Mouse (Mus musculus): ENCODE results near the gene Esm1.

DNA sequence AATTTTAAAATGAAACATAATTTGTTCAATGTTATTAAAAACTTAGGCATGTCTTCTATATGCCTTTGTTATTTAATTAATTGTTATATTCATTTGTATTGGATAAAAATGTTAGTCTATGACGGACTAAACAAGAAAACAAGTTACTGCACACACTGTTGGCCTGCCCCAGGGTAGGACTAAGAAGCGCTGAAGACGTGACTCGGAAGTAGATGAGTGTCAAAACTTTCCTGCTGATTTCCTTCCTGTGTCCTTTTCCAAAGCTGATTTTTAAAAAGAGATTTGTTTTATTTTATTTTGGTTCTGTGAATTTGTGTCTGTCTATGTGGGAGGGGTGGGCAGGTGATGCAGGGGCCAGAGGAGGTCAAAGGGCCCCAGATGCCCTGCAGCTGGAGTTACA, 25.7 kb upstream of the Esm1 start:
- TF ChIP-seq MYOD1 (IDR thresholded peaks at IDR 0.05; ENCODE audit: control insufficient read depth in 1 of 3, insufficient read length in 2 of 3, low read depth in 2 of 3), result no peak
- no peak for TF ChIP-seq POLR2AphosphoS2 (IDR thresholded peaks at IDR 0.05; ENCODE audit: insufficient read length, low read depth)
- TF ChIP-seq CEBPB (IDR thresholded peaks at IDR 0.05; ENCODE audit: insufficient read depth, poor library complexity, severe bottlenecking), result no peak
- no peak for TF ChIP-seq POLR2A (IDR thresholded peaks at IDR 0.05; ENCODE audit: insufficient read length, low read depth)
